Mouse (Mus musculus): ENCODE results near the gene Tcn2. TPM values are rescaled to one million over a fixed set of nuclear protein-coding genes. Genes with fewer than 3 reads are reported as not detected.

The Tcn2 gene
- polyA plus RNA-seq, 1 experiment from 2014 or later, result 27.0 TPM

GRCm38 (mm10) chr11:3910513-3911310, 21.2 kb downstream of the Tcn2 start:
- ATAC-seq (ENCODE audit: low FRiP score, low read depth), result no peak
- H3K4me1 ChIP-seq, result peaks cover 45% of the 10 kb centered on the region
- no peak overlapping the region for H3K27ac ChIP-seq (replicated peaks)
- 0 out of 2 replicates have a peak, but pooled peaks cover 4% of the 10 kb centered on the region for H3K36me3 ChIP-seq
- peak overlapping the region; percentile 21; the same call in 1 of the 2 replicates for H3K4me2 ChIP-seq (replicated peaks)
- H3K4me3 ChIP-seq, result no peak overlapping the region
- peaks cover 15% of the 10 kb centered on the region for H3K27me3 ChIP-seq
- H3K9ac ChIP-seq (replicated peaks), result no peak overlapping the region; the same call in 1 of the 2 replicates
- WGBS, result 62% methylated on average over 5 of the region's 5 CpGs
- no peaks in the 10 kb centered on the region for H3K9me3 ChIP-seq

DNA sequence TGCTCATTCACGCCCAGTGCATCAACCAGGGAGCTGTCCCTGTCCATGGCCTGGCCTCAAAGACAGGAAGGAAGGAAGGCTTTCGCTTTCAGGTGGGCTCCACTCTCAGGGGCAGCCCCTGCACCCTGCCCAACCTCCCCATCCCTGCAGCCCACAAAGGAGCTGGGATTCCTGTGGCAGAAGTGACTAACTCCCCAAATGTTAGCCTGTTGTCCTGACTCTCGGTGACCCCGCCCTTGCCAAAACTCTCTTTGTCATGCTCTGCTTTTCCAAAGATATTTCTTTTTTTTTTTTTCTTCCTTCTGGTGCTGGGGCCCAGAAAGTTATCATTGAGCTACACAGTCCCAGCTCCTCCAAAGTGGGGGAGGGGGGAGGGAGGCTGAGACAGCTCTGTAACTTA, 22.7 kb downstream of the Tcn2 start:
- WGBS, result 91% methylated on average over 4 of the region's 4 CpGs
- Histone ChIP-seq H3K9me3 (no peaks in the 10 kb centered on the region), H3K4me1 (peaks cover 42% of the 10 kb centered on the region)

DNA sequence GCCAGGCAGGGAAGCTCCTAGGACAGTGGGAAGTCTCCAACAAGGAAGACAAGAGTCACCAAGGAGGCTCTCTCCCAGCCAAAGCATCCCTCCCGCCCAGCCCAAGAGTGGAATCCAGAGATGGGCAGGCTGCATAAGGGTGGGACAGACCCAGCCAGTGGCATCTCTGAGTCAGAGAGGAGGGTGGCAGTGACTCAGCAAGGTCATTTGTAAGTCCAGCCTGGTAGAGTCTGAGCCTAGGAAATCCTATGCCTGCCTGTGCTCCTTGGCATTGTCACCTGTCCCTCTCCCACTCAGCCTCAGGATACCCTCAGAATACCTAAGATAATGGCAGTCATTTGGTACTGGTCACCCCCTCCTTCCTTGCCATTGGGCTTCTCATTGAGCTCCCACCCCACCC, 26.5 kb downstream of the Tcn2 start:
- H3K9me3 ChIP-seq, result no peaks in the 10 kb centered on the region
- no peaks in the 10 kb centered on the region for H3K27me3 ChIP-seq
- H3K4me3 ChIP-seq, result no peak overlapping the region
- peaks cover 14% of the 10 kb centered on the region; the same call in 1 of the 2 replicates for H3K4me1 ChIP-seq
- H3K36me3 ChIP-seq, result 0 out of 2 replicates have a peak, but pooled peaks cover 4% of the 10 kb centered on the region
- 100% methylated on average over 1 of the region's 1 CpGs for WGBS
- no peak for ATAC-seq (ENCODE audit: low FRiP score, low read depth)
- no peak overlapping the region for H3K9ac ChIP-seq (replicated peaks)
- H3K27ac ChIP-seq (replicated peaks), result no peak overlapping the region
- H3K4me2 ChIP-seq (replicated peaks), result no peak overlapping the region

More for the DNA sequence above, 22.7 kb downstream of the Tcn2 start:
- Histone ChIP-seq H3K4me3 (no peak overlapping the region), H3K27me3 (peaks cover 9% of the 10 kb centered on the region), H3K36me3 (0 out of 2 replicates have a peak, but pooled peaks cover 4% of the 10 kb centered on the region), H3K27ac (replicated peaks) (no peak overlapping the region), H3K4me2 (replicated peaks) (no peak overlapping the region), H3K9ac (replicated peaks) (0 out of 2 replicates have a peak overlapping the region, but pooled peaks have one; percentile 1)
- ATAC-seq (ENCODE audit: low FRiP score, low read depth), result no peak

- Histone ChIP-seq H3K27ac (replicated peaks) (no peak overlapping the region), H3K4me2 (replicated peaks) (no peak overlapping the region), H3K36me3 (0 out of 2 replicates have a peak, but pooled peaks cover 4% of the 10 kb centered on the region), H3K27me3 (no peaks in the 10 kb centered on the region), H3K9me3 (no peaks in the 10 kb centered on the region), H3K4me3 (no peak overlapping the region), H3K9ac (replicated peaks) (no peak overlapping the region), H3K4me1 (0 out of 2 replicates have a peak, but pooled peaks cover 7% of the 10 kb centered on the region)
- no peak for ATAC-seq (ENCODE audit: low FRiP score, low read depth)
- WGBS, result 85% methylated on average over 6 of the region's 6 CpGs
Observed at GRCm38 (mm10) chr11:3904673-3905072, 27.3 kb downstream of the Tcn2 start.

- H3K27me3 ChIP-seq, result no peaks in the 10 kb centered on the region
- H3K4me3 ChIP-seq, result no peak overlapping the region
- H3K4me1 ChIP-seq, result no peaks in the 10 kb centered on the region
- 87% methylated on average over 5 of the region's 5 CpGs for WGBS
- no peak for ATAC-seq (ENCODE audit: low FRiP score, low read depth)
- H3K27ac ChIP-seq (replicated peaks), result no peak overlapping the region
- H3K9ac ChIP-seq (replicated peaks), result no peak overlapping the region
- H3K4me2 ChIP-seq (replicated peaks), result no peak overlapping the region
- no peaks in the 10 kb centered on the region for H3K9me3 ChIP-seq
- H3K36me3 ChIP-seq, result peaks cover 19% of the 10 kb centered on the region
Observed at GRCm38 (mm10) chr11:3903046-3903445, 28.9 kb downstream of the Tcn2 start.

GRCm38 (mm10) chr11:3902516-3902915, 29.4 kb downstream of the Tcn2 start:
- H3K4me1 ChIP-seq, result no peaks in the 10 kb centered on the region
- H3K36me3 ChIP-seq, result peaks cover 24% of the 10 kb centered on the region
- no peak overlapping the region for H3K4me3 ChIP-seq
- no peaks in the 10 kb centered on the region for H3K9me3 ChIP-seq
- H3K4me2 ChIP-seq (replicated peaks), result no peak overlapping the region
- ATAC-seq (ENCODE audit: low FRiP score, low read depth), result no peak
- no peak overlapping the region for H3K9ac ChIP-seq (replicated peaks)
- H3K27me3 ChIP-seq, result no peaks in the 10 kb centered on the region
- H3K27ac ChIP-seq (replicated peaks), result no peak overlapping the region
- WGBS, result 88% methylated on average over 3 of the region's 3 CpGs

GRCm38 (mm10) chr11:3900296-3900695, 31.7 kb downstream of the Tcn2 start:
- H3K27ac ChIP-seq (replicated peaks), result no peak overlapping the region
- no peak overlapping the region for H3K4me3 ChIP-seq
- no peak overlapping the region for H3K4me2 ChIP-seq (replicated peaks)
- WGBS, result 87% methylated on average over 6 of the region's 6 CpGs
- no peaks in the 10 kb centered on the region for H3K9me3 ChIP-seq
- H3K36me3 ChIP-seq, result peaks cover 28% of the 10 kb centered on the region
- H3K27me3 ChIP-seq, result no peaks in the 10 kb centered on the region
- no peaks in the 10 kb centered on the region for H3K4me1 ChIP-seq
- no peak overlapping the region for H3K9ac ChIP-seq (replicated peaks)
- no peak for ATAC-seq (ENCODE audit: low FRiP score, low read depth)

GRCm38 (mm10) chr11:3895933-3896332, 36.0 kb downstream of the Tcn2 start:
- no peak for ATAC-seq (ENCODE audit: low FRiP score, low read depth)
- 88% methylated on average over 1 of the region's 1 CpGs for WGBS
- no peak overlapping the region for H3K9ac ChIP-seq (replicated peaks)
- 0 out of 2 replicates have a peak, but pooled peaks cover 6% of the 10 kb centered on the region for H3K4me1 ChIP-seq
- H3K27ac ChIP-seq (replicated peaks), result no peak overlapping the region
- no peaks in the 10 kb centered on the region for H3K9me3 ChIP-seq
- peak overlapping the region; percentile 71; the same call in 1 of the 2 replicates for H3K4me2 ChIP-seq (replicated peaks)
- peaks cover 28% of the 10 kb centered on the region for H3K36me3 ChIP-seq
- no peak overlapping the region for H3K4me3 ChIP-seq
- H3K27me3 ChIP-seq, result no peaks in the 10 kb centered on the region

DNA sequence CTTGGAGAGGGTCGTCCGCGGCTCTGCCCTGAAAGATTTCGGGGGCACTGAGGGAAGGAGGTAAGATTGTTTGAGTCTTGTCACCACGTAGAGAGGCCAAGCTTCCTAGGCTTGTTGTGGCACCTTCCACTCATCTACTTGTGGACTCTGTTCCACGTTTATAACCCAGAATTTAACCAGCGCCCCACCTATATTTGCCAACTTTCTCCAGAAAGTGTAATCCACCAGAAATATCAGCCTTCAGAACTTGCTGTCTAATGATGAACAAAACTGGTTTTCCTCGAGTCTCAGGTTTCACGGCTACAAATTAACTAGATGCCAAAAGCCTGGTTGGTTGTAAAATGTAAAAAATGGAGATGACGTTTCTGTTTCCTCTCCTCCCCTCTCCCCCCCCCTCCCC, 36.5 kb downstream of the Tcn2 start:
- 7% methylated on average over 10 of the region's 10 CpGs for WGBS
- 0 out of 2 replicates have a peak, but pooled peaks cover 6% of the 10 kb centered on the region for H3K4me1 ChIP-seq
- H3K9me3 ChIP-seq, result no peaks in the 10 kb centered on the region
- no peaks in the 10 kb centered on the region for H3K27me3 ChIP-seq
- peak overlapping the region; percentile 48 for H3K4me3 ChIP-seq
- H3K9ac ChIP-seq (replicated peaks), result peak overlapping the region; percentile 71
- no peak; the same call in 1 of the 2 replicates for ATAC-seq (ENCODE audit: low FRiP score, low read depth)
- peaks cover 28% of the 10 kb centered on the region for H3K36me3 ChIP-seq
- H3K4me2 ChIP-seq (replicated peaks), result peak overlapping the region; percentile 71
- peak overlapping the region; percentile 88 for H3K27ac ChIP-seq (replicated peaks)

GRCm38 (mm10) chr11:3894406-3895281, 37.3 kb downstream of the Tcn2 start, which contains the start of the genes 4921536K21Rik and Dusp18:
Gene 4921536K21Rik (minus strand): TSS chr11:3895098.
Gene Dusp18 (plus strand): TSS chr11:3895240.
- H3K27me3 ChIP-seq, result no peaks in the 10 kb centered on the region
- peak within 1 kb of the TSS; percentile 71 for H3K4me2 ChIP-seq (replicated peaks)
- peak within 1 kb of the TSS; percentile 71 for H3K9ac ChIP-seq (replicated peaks)
- peaks cover 28% of the 10 kb centered on the region for H3K36me3 ChIP-seq
- 0 out of 2 replicates have a peak, but pooled peaks cover 6% of the 10 kb centered on the region for H3K4me1 ChIP-seq
- peak; percentile 100 for ATAC-seq (ENCODE audit: low FRiP score, low read depth)
- peak within 1 kb of the TSS; percentile 88 for H3K27ac ChIP-seq (replicated peaks)
- no peaks in the 10 kb centered on the region for H3K9me3 ChIP-seq
- H3K4me3 ChIP-seq, result peak within 1 kb of the TSS; percentile 48
- 2% methylated on average over 46 of the region's 46 CpGs for WGBS

DNA sequence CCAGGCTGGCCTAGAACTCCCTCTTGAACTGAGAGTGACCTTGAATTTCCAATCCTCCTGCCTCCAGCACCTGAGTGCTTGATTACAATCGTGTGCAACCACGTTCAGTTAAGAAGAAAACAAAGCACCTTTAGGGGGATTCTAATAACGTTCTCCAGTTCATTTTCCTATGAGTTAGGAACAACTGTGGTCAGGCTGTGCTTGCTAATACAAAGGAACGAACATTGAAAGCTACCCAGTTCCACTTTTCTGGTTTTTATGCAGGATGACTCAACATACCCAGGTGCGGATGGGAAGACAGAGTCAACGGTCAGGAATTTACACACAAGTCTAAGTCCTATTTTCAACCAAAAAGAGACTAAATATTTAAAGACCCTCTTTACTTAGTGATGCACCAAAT, 38.0 kb downstream of the Tcn2 start:
- Histone ChIP-seq H3K36me3 (peaks cover 22% of the 10 kb centered on the region), H3K4me1 (0 out of 2 replicates have a peak, but pooled peaks cover 6% of the 10 kb centered on the region), H3K4me2 (replicated peaks) (peak overlapping the region; percentile 71), H3K9ac (replicated peaks) (no peak overlapping the region; the same call in 1 of the 2 replicates), H3K27ac (replicated peaks) (no peak overlapping the region), H3K4me3 (peak overlapping the region; percentile 48; the same call in 1 of the 2 replicates), H3K27me3 (no peaks in the 10 kb centered on the region), H3K9me3 (no peaks in the 10 kb centered on the region)
- ATAC-seq (ENCODE audit: low FRiP score, low read depth), result no peak
- 81% methylated on average over 6 of the region's 6 CpGs for WGBS

Data from midbrain, embryonic 12.5 days (tissue).